Mouse (Mus musculus) myocyte (in vitro differentiated cells): ENCODE results near the gene Cfap73. TPM values are rescaled to one million over a fixed set of nuclear protein-coding genes. Genes with fewer than 3 reads are reported as not detected.

Experiments used
- H3K27me3 ChIP-seq: one replicate; pipeline ENCODE4 v1.6.1; 2011; ENCODE audit not compliant: control insufficient read depth, insufficient read depth, insufficient read length
- H3K36me3 ChIP-seq: one replicate; pipeline ENCODE4 v1.6.1; 2011; ENCODE audit not compliant: control insufficient read depth, insufficient read depth
- H3K4me2 ChIP-seq: one replicate; pipeline ENCODE4 v1.6.1; 2011; ENCODE audit warnings: low read depth, control low read depth
- H3K4me3 ChIP-seq: one replicate; pipeline ENCODE4 v1.5.1; 2011; ENCODE audit warnings: mild to moderate bottlenecking, control low read depth, moderate library complexity
- H3K79me2 ChIP-seq: one replicate; pipeline ENCODE4 v1.6.1; 2011; ENCODE audit not compliant: control insufficient read depth, insufficient read depth
- H3ac ChIP-seq: one replicate; pipeline ENCODE4 v1.6.1; 2011; ENCODE audit not compliant: control insufficient read depth, insufficient read length
- CEBPB ChIP-seq: IDR thresholded peaks from 2 replicates; pipeline ENCODE4 v1.6.1; 2011; ENCODE audit warnings: mild to moderate bottlenecking, moderate library complexity; ENCODE audit not compliant: poor library complexity, insufficient read depth, severe bottlenecking
- E2F4 ChIP-seq: IDR thresholded peaks from one replicate; pipeline ENCODE4 v1.6.1; 2011; ENCODE audit warnings: mild to moderate bottlenecking, control low read depth, moderate library complexity; ENCODE audit not compliant: insufficient read depth
- MAX ChIP-seq: IDR thresholded peaks from one replicate; pipeline ENCODE4 v1.6.1; 2011; ENCODE audit warnings: low read depth, mild to moderate bottlenecking, control low read depth
- MYOD1 ChIP-seq, 3 experiments: IDR thresholded peaks; one replicate each; pipeline ENCODE4 v1.6.1; 2011; ENCODE audit warnings: control low read depth in 2 of 3, low read depth in 2 of 3, mild to moderate bottlenecking in 2 of 3, moderate library complexity in 1 of 3; ENCODE audit not compliant: insufficient read length in 2 of 3, control insufficient read depth in 1 of 3
- MYOG ChIP-seq, 3 experiments: IDR thresholded peaks; one replicate each; pipeline ENCODE4 v1.6.1; 2011; ENCODE audit warnings: control low read depth in 2 of 3, low read depth in 2 of 3, mild to moderate bottlenecking in 2 of 3; ENCODE audit not compliant: insufficient read length in 2 of 3, control insufficient read depth in 1 of 3, insufficient read depth in 1 of 3
- POLR2A ChIP-seq: IDR thresholded peaks from one replicate; pipeline ENCODE4 v1.6.1; 2011; ENCODE audit warnings: low read depth, mild to moderate bottlenecking, control low read depth, moderate library complexity; ENCODE audit not compliant: insufficient read length
- POLR2AphosphoS2 ChIP-seq: IDR thresholded peaks from one replicate; pipeline ENCODE4 v1.6.1; 2011; ENCODE audit warnings: low read depth, control low read depth; ENCODE audit not compliant: insufficient read length
- REST ChIP-seq: IDR thresholded peaks from one replicate; pipeline ENCODE4 v1.6.1; 2011; ENCODE audit warnings: mild to moderate bottlenecking, control low read depth, moderate library complexity; ENCODE audit not compliant: insufficient read depth, insufficient read length
- SRF ChIP-seq: IDR thresholded peaks from one replicate; pipeline ENCODE4 v1.6.1; 2011; ENCODE audit warnings: low read depth; ENCODE audit not compliant: control insufficient read depth, insufficient read length
- TCF12 ChIP-seq: IDR thresholded peaks from one replicate; pipeline ENCODE4 v1.6.1; 2011; ENCODE audit warnings: mild to moderate bottlenecking, control low read depth; ENCODE audit not compliant: poor library complexity, insufficient read depth, severe bottlenecking
- TCF3 ChIP-seq: IDR thresholded peaks from one replicate; pipeline ENCODE4 v1.6.1; 2011; ENCODE audit warnings: low read depth, control low read depth; ENCODE audit not compliant: insufficient read length
- USF1 ChIP-seq: IDR thresholded peaks from one replicate; pipeline ENCODE4 v1.6.1; 2011; ENCODE audit warnings: low read depth, mild to moderate bottlenecking, control low read depth, moderate library complexity
- polyA plus RNA-seq: library from polyadenylated mRNA; unstranded; fragments of >200 nt; fragmentation: generic; extraction: Trizol; gene quantifications from one replicate; pipeline ENCODE4 v1.2.1, GENCODE M21; 2012; ENCODE audit warnings: missing spikeins

The Cfap73 gene
- polyA plus RNA-seq, 1 experiment = not detected

- Histone ChIP-seq H3K4me2 (no peak overlapping the region), H3ac (no peak overlapping the region), H3K79me2 (no peaks in the 10 kb centered on the region), H3K36me3 (peaks cover 17% of the 10 kb centered on the region), H3K27me3 (no peaks in the 10 kb centered on the region), H3K4me3 (no peak overlapping the region)
- TF ChIP-seq SRF (no peak), POLR2AphosphoS2 (no peak), E2F4 (no peak), TCF12 (no peak), MYOG (IDR thresholded peaks at IDR 0.05; ENCODE audit: control insufficient read depth in 1 of 3, insufficient read depth in 1 of 3, insufficient read length in 2 of 3, low read depth in 2 of 3) (no peak)
Observed at GRCm38 (mm10) chr5:120621846-120622197, 12.2 kb downstream of the Cfap73 start.

- Histone ChIP-seq H3K36me3 (peaks cover 17% of the 10 kb centered on the region), H3K27me3 (no peaks in the 10 kb centered on the region), H3K79me2 (peaks cover 3% of the 10 kb centered on the region), H3ac (no peak overlapping the region), H3K4me3 (no peak overlapping the region), H3K4me2 (no peak overlapping the region)
- TF ChIP-seq TCF12 (no peak), MAX (no peak), POLR2A (no peak), USF1 (no peak), REST (no peak)
Observed at GRCm38 (mm10) chr5:120621078-120621765, 12.8 kb downstream of the Cfap73 start.

- H3K27me3 ChIP-seq = no peaks in the 10 kb centered on the region
- no peak for TF ChIP-seq USF1
- TF ChIP-seq SRF = no peak
- no peak for TF ChIP-seq CEBPB
- TF ChIP-seq REST = no peak
- TF ChIP-seq E2F4 = no peak
- TF ChIP-seq MAX = no peak
- no peak for TF ChIP-seq POLR2AphosphoS2
- TF ChIP-seq TCF12 = no peak
- no peak for TF ChIP-seq POLR2A
- TF ChIP-seq MYOD1 (IDR thresholded peaks at IDR 0.05; ENCODE audit: control insufficient read depth in 1 of 3, insufficient read length in 2 of 3, low read depth in 2 of 3) = no peak
- TF ChIP-seq TCF3 = no peak
- TF ChIP-seq MYOG (IDR thresholded peaks at IDR 0.05; ENCODE audit: control insufficient read depth in 1 of 3, insufficient read depth in 1 of 3, insufficient read length in 2 of 3, low read depth in 2 of 3) = no peak
- peaks cover 9% of the 10 kb centered on the region for H3K79me2 ChIP-seq
- no peak overlapping the region for H3K4me3 ChIP-seq
- H3K36me3 ChIP-seq = peaks cover 18% of the 10 kb centered on the region
- H3K4me2 ChIP-seq = no peak overlapping the region
- H3ac ChIP-seq = no peak overlapping the region
Observed at GRCm38 (mm10) chr5:120620375-120621077, 13.5 kb downstream of the Cfap73 start.

- H3K4me3 ChIP-seq = no peak overlapping the region
- no peaks in the 10 kb centered on the region for H3K27me3 ChIP-seq
- H3K4me2 ChIP-seq = no peak overlapping the region
- TF ChIP-seq POLR2A (no peak), CEBPB (no peak), TCF3 (no peak), TCF12 (no peak), MYOD1 (IDR thresholded peaks at IDR 0.05; ENCODE audit: control insufficient read depth in 1 of 3, insufficient read length in 2 of 3, low read depth in 2 of 3) (no peak)
- H3K36me3 ChIP-seq = peaks cover 18% of the 10 kb centered on the region
- H3ac ChIP-seq = no peak overlapping the region
- H3K79me2 ChIP-seq = peaks cover 22% of the 10 kb centered on the region
Observed at GRCm38 (mm10) chr5:120619201-120619600, 14.8 kb downstream of the Cfap73 start.

- Histone ChIP-seq H3K4me3 (no peak overlapping the region), H3ac (no peak overlapping the region), H3K27me3 (no peaks in the 10 kb centered on the region), H3K4me2 (no peak overlapping the region), H3K79me2 (peaks cover 26% of the 10 kb centered on the region), H3K36me3 (peaks cover 18% of the 10 kb centered on the region)
- peak in 1 of 3 experiments; percentile 67 for TF ChIP-seq MYOG (IDR thresholded peaks at IDR 0.05; ENCODE audit: control insufficient read depth in 1 of 3, insufficient read depth in 1 of 3, insufficient read length in 2 of 3, low read depth in 2 of 3)
- TF ChIP-seq MAX = no peak
- peak in 1 of 3 experiments; percentile 34 for TF ChIP-seq MYOD1 (IDR thresholded peaks at IDR 0.05; ENCODE audit: control insufficient read depth in 1 of 3, insufficient read length in 2 of 3, low read depth in 2 of 3)
Observed at GRCm38 (mm10) chr5:120618778-120619177, 15.3 kb downstream of the Cfap73 start.
